Mouse (Mus musculus): ENCODE data around the gene Akr1c18.

GRCm38 (mm10) chr13:4110281-4111188, 39.9 kb downstream of the Akr1c18 start:
- TF ChIP-seq CTCF (IDR thresholded peaks at IDR 0.05; ENCODE audit: control insufficient read depth, insufficient read depth, insufficient replicate concordance, low read depth, low read length) (peak; percentile 58; the same call in 1 of the 2 replicates), POLR2A (IDR thresholded peaks at IDR 0.05; ENCODE audit: control insufficient read depth, low read depth, low read length) (no peak)

Measured in testis, adult 2 months (tissue).